Mouse (Mus musculus) kidney, adult 8-10 months (tissue): ENCODE data around the gene Pbx1.

Source experiments
- DNase-seq, 2 experiments: peaks; one replicate each; pipeline ENCODE4 v3.0.0; 2022

Gene Pbx1

DNA sequence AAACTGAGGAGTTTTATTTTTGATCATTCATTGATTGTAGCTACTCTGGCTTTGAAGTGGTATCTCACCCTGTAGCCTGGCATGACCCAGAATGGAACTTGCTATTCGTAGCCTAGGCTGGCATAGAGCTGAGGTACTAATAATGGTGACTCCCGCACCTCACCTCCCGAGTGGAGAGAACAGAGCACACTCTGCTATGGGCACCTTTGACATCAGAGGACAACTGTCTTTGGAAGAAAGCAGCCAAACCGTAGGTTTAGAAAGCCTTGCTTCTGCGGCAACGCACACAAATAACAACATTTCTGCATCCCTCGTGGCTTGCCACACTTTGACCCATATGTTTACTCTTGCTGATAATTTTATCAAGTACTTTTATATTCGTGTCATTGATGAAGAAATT, 132.9 kb downstream of the Pbx1 start:
- DNase-seq: no peak

DNA sequence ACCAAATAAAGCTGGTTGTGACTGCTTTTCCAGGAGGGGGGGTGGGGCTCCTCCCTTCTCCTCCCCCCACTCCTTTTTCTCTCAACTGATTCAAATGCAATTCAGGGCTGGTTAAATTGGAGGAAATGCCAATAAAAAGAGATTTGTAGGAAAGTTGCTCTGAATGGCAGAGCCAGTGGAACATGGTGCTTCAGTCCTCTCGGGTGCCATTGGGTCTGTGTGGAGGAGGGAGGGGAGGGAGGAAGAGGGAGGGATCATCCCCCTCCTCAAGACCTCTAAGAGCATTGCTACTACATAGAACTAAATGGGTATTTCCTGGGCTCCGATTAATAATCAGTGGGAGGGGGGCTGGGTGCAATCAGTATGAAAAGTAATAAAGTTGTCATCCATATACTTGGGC, 135.8 kb downstream of the Pbx1 start:
- no peak for DNase-seq

- DNase-seq: no peak
Observed at GRCm38 (mm10) chr1:168295782-168296181, 136.3 kb downstream of the Pbx1 start.

GRCm38 (mm10) chr1:168293673-168294072, 138.4 kb downstream of the Pbx1 start:
- DNase-seq: no peak

DNA sequence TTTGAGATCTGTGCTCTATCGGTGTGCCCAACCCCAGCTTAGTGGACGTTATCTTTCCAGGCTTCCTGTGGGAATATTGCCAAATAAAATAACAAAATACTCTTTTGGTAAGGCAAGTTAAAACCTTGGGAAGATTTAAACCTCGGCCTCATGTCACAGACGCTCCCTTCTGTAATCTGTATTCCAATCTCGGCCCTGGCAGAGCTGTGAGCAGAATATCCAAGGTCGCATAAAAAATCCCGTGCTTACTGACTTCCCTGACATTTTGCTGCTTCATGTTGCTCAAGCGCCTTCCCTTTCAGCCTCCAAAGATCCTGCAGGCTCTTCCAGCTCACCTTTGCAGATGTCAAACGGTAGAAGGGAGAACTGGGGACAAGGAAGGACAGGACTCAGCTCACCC, 140.0 kb downstream of the Pbx1 start:
- no peak for DNase-seq

GRCm38 (mm10) chr1:168291643-168292040, 140.4 kb downstream of the Pbx1 start:
- DNase-seq: no peak

DNA sequence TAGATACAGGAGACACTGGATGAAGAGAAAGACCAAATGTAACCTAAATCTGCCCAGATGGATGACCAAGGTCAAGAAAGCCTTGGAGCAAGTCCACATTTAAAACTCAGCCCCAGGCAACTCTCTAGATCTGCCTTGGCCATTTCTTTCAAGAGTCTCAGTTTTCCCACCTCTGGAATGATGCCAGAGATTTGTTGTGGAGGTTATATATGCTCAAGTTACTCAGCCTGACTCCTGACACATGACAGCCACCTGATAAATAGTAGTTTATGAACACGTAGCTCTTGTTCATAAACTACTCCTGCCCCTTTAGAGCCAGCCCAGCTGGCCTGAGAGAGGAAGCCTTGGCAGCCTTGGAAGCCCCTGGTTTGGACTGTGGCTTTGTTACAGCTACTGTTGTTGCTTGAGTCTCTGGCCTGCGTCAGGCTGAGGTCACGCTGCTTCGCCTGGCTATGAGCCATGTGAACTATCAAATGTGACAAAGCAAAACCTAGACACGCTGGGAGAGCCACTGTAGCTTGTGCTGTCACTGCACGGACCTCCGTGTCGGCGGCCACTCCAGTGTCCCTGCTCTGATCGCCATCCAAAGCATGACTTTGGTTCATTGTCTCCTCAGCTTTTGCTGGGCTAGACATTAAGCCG, 140.9 kb downstream of the Pbx1 start:
- DNase-seq: peak; percentile 52 to 54

- no peak for DNase-seq
Observed at GRCm38 (mm10) chr1:168290236-168290985, 141.7 kb downstream of the Pbx1 start.

GRCm38 (mm10) chr1:168288891-168289545, 143.1 kb downstream of the Pbx1 start:
- peak in 1 of 2 experiments; percentile 34 for DNase-seq

DNA sequence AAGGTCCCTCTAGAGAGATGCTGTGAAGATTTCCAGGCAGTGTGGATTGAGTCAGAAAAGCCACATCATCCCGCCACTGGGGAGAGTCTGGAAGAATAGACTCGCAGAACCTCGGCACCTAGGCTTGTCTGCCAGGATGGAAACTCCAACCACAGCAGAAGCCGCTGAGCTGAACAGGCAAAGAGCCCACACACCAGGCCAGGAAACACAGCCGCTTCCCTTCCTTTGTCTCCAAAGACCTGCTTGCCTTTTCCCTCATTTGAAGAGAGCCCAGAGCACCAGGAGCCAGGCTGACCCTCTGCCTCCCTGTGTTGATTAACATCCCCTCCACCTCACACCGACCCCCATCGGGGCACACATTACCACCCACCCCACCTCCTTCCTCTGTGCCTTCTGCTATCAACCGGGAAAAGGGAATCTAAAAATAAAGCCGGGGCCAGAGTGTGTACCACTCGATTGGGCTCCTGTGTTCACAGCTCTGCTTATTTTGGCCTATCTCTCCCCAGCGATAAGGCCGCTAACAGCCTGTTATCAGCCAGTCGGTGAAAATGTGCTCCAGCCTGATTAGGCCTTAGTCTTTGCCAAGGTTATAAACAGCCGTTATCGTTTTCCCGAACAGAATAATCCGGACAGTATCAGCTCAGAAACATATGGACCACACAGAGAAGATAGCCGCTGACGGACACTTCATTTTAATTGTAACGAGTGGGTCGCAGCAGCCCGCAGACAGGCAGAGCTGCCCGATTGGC, 144.1 kb downstream of the Pbx1 start:
- no peak for DNase-seq

- no peak for DNase-seq
Observed at GRCm38 (mm10) chr1:168286862-168287650, 145.0 kb downstream of the Pbx1 start.

- DNase-seq: no peak
Observed at GRCm38 (mm10) chr1:168284566-168285141, 147.4 kb downstream of the Pbx1 start.

DNA sequence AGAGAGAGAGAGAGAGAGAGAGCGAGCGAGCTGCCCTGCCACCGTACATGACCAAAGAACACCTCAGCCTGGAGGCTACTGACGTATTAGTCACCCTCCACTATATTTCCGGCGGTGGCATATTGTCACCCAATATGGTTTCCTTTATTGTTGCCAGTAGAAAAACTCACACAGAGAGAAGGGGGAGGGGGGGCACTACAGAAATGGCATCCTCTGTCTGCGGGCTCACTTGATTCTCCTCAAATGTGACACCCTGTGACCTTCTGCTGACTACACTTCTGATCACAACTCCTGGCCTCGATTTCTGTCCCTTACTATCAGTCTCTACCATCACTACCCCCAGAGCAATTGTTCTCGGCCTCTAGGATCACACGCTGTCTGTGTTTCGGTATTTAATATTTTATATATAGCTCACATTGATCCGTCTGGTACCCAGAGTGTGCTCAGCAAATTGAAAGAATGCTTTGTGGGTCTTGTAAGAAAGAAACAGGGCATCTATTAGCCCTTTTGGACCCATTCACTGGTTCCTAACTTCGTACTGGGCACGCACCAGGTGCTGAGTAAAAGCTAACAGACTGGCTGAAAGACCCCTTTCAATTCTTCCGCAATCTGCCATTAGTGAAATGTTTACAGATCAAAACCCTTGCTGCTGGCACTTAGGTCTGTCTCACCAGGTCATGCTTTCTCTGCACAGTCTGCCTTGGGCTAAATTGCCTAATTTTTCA, 148.1 kb downstream of the Pbx1 start:
- DNase-seq: no peak

- no peak for DNase-seq
Observed at GRCm38 (mm10) chr1:168283421-168283820, 148.6 kb downstream of the Pbx1 start.

- DNase-seq: no peak
Observed at GRCm38 (mm10) chr1:168275678-168276077, 156.4 kb downstream of the Pbx1 start.

GRCm38 (mm10) chr1:168274296-168274695, 157.8 kb downstream of the Pbx1 start:
- no peak for DNase-seq

- no peak for DNase-seq
Observed at GRCm38 (mm10) chr1:168272091-168272490, 160.0 kb downstream of the Pbx1 start.

DNA sequence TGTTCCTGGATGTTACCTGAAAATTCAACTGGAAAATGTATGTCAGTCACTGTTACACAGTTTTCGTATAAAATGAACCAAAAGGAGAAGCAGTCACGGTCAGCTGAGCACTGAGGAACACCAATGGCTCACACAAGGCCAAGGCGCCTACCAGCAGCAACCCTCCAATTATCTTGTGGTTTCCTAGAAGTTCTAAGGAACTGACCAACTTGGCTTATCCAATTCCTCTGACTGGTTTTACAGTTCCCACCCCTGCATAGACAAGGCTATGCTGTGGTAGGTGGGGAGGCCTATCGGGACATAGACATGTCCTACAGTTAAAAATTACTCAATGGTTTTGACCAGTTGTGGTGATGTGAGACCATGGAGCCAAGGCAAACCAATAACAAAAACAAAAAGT, 160.9 kb downstream of the Pbx1 start:
- no peak for DNase-seq

- no peak for DNase-seq
Observed at GRCm38 (mm10) chr1:168268751-168269623, 163.1 kb downstream of the Pbx1 start.

DNA sequence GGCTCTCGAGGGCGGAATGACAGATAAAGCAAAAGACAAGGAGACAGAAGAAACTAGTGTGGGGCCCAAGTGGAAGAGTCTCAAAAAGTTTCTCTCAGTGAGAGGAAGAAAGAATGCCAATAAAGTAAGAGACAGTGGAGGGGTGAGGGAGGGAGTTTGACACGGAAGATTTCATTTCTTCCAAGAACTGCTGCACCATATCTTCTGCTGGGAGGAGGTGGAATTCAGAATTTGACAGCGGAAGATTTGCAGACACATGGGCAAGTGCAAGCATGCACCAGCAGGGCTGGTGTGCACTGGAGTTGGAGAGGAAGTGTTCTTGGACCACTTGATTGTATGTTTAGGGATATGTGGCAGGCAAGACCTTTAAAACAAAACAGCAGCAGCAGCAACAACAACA, 163.8 kb downstream of the Pbx1 start:
- no peak for DNase-seq
